Mouse (Mus musculus): ENCODE measurements at regions not wholly inside any gene's neighbourhood (a gene's known extent, or its start where the extent isn't known, plus 50 kb on each side); places are given as distances from the start of the nearest gene placed in this dataset.
A peak's percentile ranks its signal among the peaks of the same experiment; 100 is the strongest.

GRCm38 (mm10) chr14:120669665-120670064 is 191.4 kb downstream of the Rap2a start:
- DNase-seq: no peak

- DNase-seq: no peak
Observed at GRCm38 (mm10) chr14:120675752-120676151, 197.5 kb downstream of the Rap2a start.

GRCm38 (mm10) chr14:120678533-120678932 is 200.3 kb downstream of the Rap2a start:
- DNase-seq: no peak

GRCm38 (mm10) chr14:120679072-120679471 is 200.8 kb downstream of the Rap2a start:
- DNase-seq: no peak

- DNase-seq: no peak
Observed at GRCm38 (mm10) chr14:120680272-120680671, 202.0 kb downstream of the Rap2a start.

- no peak for DNase-seq
Observed at GRCm38 (mm10) chr14:120685263-120685662, 207.0 kb downstream of the Rap2a start.

- DNase-seq: no peak
Observed at GRCm38 (mm10) chr14:120685877-120686276, 207.6 kb downstream of the Rap2a start.

GRCm38 (mm10) chr14:120686751-120687150 is 208.5 kb downstream of the Rap2a start:
- no peak for DNase-seq

GRCm38 (mm10) chr14:120699378-120699777 is 211.6 kb upstream of the Ipo5 start:
- no peak for DNase-seq

- DNase-seq: no peak
Observed at GRCm38 (mm10) chr14:120705301-120705801, 205.7 kb upstream of the Ipo5 start.

GRCm38 (mm10) chr14:120710782-120711181 is 200.2 kb upstream of the Ipo5 start:
- DNase-seq: no peak

GRCm38 (mm10) chr14:120720464-120721445 is 190.3 kb upstream of the Ipo5 start:
- DNase-seq: peak in 1 of 2 experiments; percentile 8

- DNase-seq: no peak
Observed at GRCm38 (mm10) chr14:120721593-120722461, 189.2 kb upstream of the Ipo5 start.

- no peak for DNase-seq
Observed at GRCm38 (mm10) chr14:120722546-120723112, 188.4 kb upstream of the Ipo5 start.

- peak in 1 of 2 experiments; percentile 12 for DNase-seq
Observed at GRCm38 (mm10) chr14:120728107-120728506, 182.9 kb upstream of the Ipo5 start.

GRCm38 (mm10) chr14:120730226-120730625 is 180.8 kb upstream of the Ipo5 start:
- no peak for DNase-seq

- no peak for DNase-seq
Observed at GRCm38 (mm10) chr14:120731679-120732281, 179.2 kb upstream of the Ipo5 start.

- DNase-seq: no peak
Observed at GRCm38 (mm10) chr14:120732400-120733138, 178.5 kb upstream of the Ipo5 start.

GRCm38 (mm10) chr14:120741492-120742054 is 169.5 kb upstream of the Ipo5 start:
- no peak for DNase-seq

GRCm38 (mm10) chr14:120754011-120754410 is 157.0 kb upstream of the Ipo5 start:
- peak in 1 of 2 experiments; percentile 25 for DNase-seq

GRCm38 (mm10) chr14:120755389-120755788 is 155.6 kb upstream of the Ipo5 start:
- no peak for DNase-seq

All from cerebellum, postnatal 25 days (tissue).